Mouse (Mus musculus) olfactory bulb, adult 2 months (tissue): Measurements from ENCODE around the gene Coil. TPM values are rescaled to one million over a fixed set of nuclear protein-coding genes. Genes with fewer than 3 reads are reported as not detected.

Experiments
- H3K27ac ChIP-seq: fragments of 200-500 bp; 2 replicates; pipeline ENCODE4 v1.5.1; 2012; ENCODE audit warnings: low read depth, low read length; ENCODE audit not compliant: insufficient read depth
- H3K4me1 ChIP-seq: fragments of 200-500 bp; 2 replicates; pipeline ENCODE4 v1.6.1; 2012; ENCODE audit warnings: low read length; ENCODE audit not compliant: control insufficient read depth, insufficient read depth
- H3K4me3 ChIP-seq: fragments of 200-500 bp; 2 replicates; pipeline ENCODE4 v1.5.1; 2012; ENCODE audit warnings: mild to moderate bottlenecking, low read depth, low read length, moderate library complexity; ENCODE audit not compliant: insufficient read depth
- CTCF ChIP-seq: fragments of 200-500 bp; IDR thresholded peaks from 2 replicates; pipeline ENCODE4 v1.5.1; 2012; ENCODE audit warnings: low read depth, mild to moderate bottlenecking, low read length, moderate library complexity; ENCODE audit not compliant: insufficient read depth
- POLR2A ChIP-seq: fragments of 200-500 bp; IDR thresholded peaks from 2 replicates; pipeline ENCODE4 v1.6.1; 2012; ENCODE audit warnings: mild to moderate bottlenecking, low read depth, low read length, moderate library complexity; ENCODE audit not compliant: insufficient read depth
- WGBS: fragments of 180-500 bp; shearing (Covaris S2); methylation state at CpG from one replicate; pipeline ENCODE4 v1.1.7; 2018; 5-methylcytosine and 5-hydroxymethylcytosine counted together
- polyA plus RNA-seq: library from polyadenylated mRNA; stranded (reverse); fragments of >200 nt; gene quantifications from 2 replicates; pipeline ENCODE4 v1.2.4, GENCODE M21; 2012; ENCODE audit warnings: low replicate concordance; ENCODE audit not compliant: missing spikeins, insufficient read depth, insufficient read length

The Coil gene
- polyA plus RNA-seq, result not detected in 2 replicates

DNA sequence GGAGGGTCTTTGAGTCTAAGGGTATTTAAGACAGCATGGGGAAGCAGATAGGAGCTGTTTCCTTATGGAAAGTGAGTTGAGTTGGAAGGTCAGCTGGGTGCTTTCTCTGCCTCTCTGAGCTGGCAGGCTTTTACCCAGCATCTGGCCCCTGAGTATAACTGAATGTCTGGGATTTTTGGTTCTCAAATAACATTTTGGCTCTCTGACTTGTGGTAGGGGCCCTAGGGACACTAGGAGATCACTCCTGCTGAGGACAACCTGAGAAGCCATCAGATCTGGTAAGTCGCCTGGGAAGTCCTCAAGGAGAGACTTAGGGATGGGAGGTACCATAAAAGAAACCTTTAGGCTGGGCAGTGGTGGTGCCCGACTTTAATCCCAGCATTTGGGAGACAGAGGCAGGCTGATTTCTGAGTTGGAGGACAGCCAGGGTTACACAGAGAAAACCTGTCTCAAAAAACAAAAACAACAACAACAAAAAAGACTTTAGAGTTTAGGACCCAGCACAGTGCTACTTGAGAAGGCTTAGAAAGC, at the start of gene Coil:
Coil (plus strand) TSS at position 51 of the 531 bp plus-strand sequence.
- Histone ChIP-seq H3K27ac (no peak within 1 kb of the TSS), H3K4me1 (0 out of 2 replicates have a peak, but pooled peaks cover 5% of the 10 kb centered on the region), H3K4me3 (no peak within 1 kb of the TSS)
- TF ChIP-seq CTCF (no peak), POLR2A (no peak)
- WGBS, result 48% methylated on average over 2 of the region's 2 CpGs

DNA sequence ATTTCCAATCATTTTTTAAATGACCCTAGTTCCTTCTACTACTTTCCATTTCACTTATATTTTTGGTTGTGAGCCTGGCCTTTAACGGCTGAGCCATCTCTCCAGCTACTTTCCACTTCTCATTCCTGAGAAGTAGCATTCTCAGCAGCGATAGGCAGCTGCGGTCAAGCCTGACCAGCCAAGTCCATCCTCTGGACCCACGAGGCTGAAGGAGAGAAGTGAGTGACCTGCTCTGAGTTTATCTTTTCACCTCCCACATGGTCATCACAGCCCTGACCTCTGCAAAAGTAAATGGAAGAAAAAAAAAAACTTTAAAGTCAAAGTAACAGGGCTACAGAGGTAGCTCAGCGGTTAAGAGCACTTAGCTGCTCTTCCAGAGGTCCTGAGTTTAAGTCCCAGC, 43.5 kb upstream of the Coil start:
- TF ChIP-seq CTCF, result no peak
- TF ChIP-seq POLR2A, result no peak
- Histone ChIP-seq H3K4me1 (0 out of 2 replicates have a peak, but pooled peaks cover 2% of the 10 kb centered on the region), H3K4me3 (no peak overlapping the region), H3K27ac (no peak overlapping the region)
- 93% methylated on average over 5 of the region's 5 CpGs for WGBS

DNA sequence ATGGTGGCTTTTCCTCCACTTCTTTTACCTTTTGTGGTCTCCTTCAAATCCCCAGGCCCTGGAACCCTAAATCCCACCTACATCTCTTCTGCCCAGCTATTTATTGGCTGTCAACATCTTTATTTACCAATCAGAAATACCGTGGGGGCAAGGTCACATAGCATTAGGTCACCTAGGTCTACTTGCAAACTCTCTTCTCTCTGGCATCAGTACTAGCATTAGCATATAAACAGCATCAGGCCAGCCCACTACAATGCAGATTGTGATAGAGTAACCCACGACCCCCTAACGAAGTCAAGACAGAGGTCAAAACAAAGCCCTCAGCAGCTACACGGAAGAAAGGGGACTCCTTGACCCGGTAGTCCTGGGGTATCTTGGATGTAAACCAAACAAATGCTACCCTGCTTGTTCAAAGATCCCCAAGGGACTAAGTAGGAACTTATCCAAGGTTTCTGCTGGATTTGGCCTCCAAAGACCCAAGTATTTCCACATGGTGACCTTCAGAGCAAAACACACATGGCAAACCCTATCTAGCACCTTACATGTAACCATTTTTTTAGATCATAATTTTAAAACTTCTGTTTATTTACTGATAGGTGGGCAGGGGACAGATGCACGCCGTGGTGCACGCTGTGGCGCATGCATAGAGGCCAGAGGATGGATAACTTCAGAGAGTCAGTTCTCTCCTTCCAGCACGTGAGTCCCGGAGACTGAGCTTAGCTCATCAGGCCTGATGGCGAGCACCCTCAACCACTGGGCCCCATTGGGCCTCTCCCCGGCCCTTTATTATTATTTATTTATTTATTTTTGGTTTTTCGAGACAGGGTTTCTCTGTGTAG, 38.1 kb upstream of the Coil start:
- TF ChIP-seq CTCF (no peak), POLR2A (no peak)
- Histone ChIP-seq H3K4me3 (no peak overlapping the region), H3K4me1 (peaks cover 16% of the 10 kb centered on the region), H3K27ac (no peak overlapping the region)
- WGBS, result 84% methylated on average over 14 of the region's 14 CpGs

DNA sequence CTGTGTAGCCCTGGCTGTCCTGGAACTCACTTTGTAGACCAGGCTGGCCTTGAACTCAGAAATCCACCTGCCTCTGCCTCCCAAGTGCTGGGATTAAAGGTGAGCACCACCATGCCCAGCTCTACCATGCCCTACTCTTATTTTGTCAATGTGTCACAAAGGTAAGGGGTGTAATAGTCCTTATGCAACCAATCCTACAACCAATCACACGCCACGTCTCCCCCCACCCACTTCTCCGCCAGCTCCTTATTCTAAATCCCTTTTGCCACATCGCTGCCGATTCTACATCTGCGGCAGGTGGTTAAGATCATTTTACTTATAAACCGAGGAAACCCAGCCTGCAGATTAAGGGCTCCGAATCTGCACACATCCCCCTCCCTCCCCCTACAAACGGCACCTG, 37.0 kb upstream of the Coil start:
- 83% methylated on average over 9 of the region's 9 CpGs for WGBS
- no peak for TF ChIP-seq POLR2A
- no peak for TF ChIP-seq CTCF

DNA sequence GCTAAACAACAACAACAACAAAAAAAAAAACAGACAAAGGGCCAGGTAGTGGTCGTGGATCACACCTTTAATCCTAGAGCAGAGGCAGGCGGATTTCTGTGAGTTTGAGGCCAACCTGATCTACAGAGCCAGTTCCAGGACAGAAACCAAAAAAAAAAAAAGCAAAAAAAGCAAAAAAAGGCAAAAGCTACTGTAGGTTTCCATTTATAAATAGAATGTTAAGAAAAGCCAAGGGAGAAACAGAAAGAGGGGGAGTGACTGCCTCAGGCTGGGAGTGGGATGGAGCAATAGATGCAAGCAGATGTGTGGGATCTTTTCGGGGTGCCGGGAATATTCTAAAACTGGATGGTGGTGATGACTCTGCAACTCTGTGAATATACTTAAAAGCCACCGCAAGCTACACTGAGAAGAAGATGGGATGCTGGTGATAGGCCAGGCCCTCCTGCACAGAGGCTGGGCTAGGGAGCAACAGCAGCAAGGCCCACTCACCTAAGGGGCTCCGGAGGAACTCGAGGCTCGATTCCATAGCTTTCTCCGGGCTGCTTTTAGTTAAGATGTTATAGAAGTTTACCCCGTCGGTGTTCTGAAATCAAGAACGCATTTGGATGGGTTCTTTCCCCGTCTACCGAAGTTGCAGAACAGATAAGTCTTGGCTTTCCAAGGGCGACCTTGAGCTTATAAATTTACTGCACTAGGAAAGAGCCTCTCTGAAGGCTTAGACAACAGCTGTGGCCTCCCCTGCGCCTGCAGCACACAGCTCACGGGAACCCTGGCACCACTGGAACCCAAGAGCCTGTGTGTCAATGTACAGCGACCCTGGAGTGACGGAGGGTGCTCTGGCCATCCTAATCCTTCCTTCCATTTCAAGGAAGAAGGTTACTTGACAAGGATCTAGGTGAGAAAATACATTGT, 35.7 kb upstream of the Coil start:
- H3K4me3 ChIP-seq, result no peak overlapping the region
- H3K4me1 ChIP-seq, result peaks cover 16% of the 10 kb centered on the region
- 79% methylated on average over 19 of the region's 19 CpGs for WGBS
- TF ChIP-seq POLR2A (no peak), CTCF (no peak)
- H3K27ac ChIP-seq, result no peak overlapping the region; the same call in 1 of the 2 replicates

More for the DNA sequence above, 37.0 kb upstream of the Coil start:
- no peak overlapping the region for H3K4me3 ChIP-seq
- peaks cover 16% of the 10 kb centered on the region for H3K4me1 ChIP-seq
- H3K27ac ChIP-seq, result no peak overlapping the region

DNA sequence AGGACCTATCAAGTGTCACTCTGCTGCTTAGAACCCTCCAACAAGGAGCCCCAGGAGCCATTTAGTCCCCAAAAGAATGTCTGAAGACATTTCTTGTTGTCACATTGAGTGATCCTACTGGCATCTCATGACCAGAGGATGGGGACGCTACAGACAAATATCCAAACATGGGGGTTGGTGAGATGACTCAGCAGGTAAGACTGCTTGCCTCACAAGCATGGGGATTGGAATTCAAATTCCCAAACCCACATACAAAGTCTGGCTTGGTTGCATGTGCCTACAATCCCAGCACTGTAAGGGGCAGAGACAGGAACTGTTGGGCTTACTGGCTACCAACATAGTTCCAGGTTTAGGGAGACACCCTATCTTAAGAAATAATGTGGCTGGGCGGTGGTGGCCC, 32.2 kb upstream of the Coil start:
- TF ChIP-seq CTCF (no peak), POLR2A (no peak)
- Histone ChIP-seq H3K4me1 (peaks cover 17% of the 10 kb centered on the region), H3K4me3 (no peak overlapping the region), H3K27ac (no peak overlapping the region)
- WGBS, result 96% methylated on average over 2 of the region's 2 CpGs

DNA sequence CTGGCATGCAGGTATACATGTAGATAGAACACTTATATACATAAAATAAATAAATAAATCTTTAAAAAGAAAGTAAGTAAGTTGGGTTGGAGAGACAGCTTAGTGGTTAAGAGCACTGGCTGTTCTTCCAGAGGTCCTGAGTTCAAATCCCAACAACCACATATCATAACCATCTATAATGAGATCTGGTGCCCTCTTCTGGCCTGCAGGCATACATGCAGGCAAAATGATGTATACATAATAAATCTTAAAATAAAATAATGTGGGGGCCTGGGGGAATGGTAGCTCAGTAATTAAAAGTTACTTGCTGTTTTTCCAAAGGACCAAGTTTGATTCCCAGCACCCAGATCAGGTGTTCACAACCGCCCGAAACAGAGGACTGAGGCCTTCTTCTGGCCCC, 31.3 kb upstream of the Coil start:
- H3K27ac ChIP-seq, result no peak overlapping the region
- no peak for TF ChIP-seq POLR2A
- no peak for TF ChIP-seq CTCF

DNA sequence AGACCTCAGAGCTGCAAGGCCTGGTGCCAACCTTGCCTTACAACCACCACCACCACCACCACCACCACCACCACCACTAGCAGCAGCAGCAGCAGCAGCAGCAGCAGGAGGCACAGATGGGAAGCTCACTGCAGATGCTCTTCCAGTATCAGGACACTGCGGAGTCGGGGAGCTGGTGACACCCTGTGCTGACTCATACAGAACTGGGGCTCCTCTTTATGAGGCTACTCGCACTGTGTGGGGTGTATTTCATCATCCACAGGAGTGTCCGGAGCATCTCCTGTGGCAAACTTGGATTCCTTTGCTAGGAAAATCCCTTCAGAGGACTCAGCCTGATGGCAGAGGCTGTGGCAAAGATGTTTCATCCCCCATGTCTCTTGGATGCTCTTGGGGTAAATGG, 30.4 kb upstream of the Coil start:
- Histone ChIP-seq H3K4me1 (peaks cover 5% of the 10 kb centered on the region; the same call in 1 of the 2 replicates), H3K27ac (no peak overlapping the region), H3K4me3 (no peak overlapping the region)
- WGBS, result 55% methylated on average over 4 of the region's 4 CpGs
- TF ChIP-seq CTCF, result no peak
- no peak for TF ChIP-seq POLR2A

More for the DNA sequence above, 31.3 kb upstream of the Coil start:
- WGBS, result 99% methylated on average over 2 of the region's 2 CpGs
- Histone ChIP-seq H3K4me1 (peaks cover 10% of the 10 kb centered on the region; the same call in 1 of the 2 replicates), H3K4me3 (no peak overlapping the region)
